Mouse (Mus musculus) thymus, postnatal 25 days (tissue): ENCODE data around the gene Tnfsf13b.

Source experiments
- DNase-seq: peaks from one replicate; pipeline ENCODE4 v3.0.0; 2022

Gene Tnfsf13b

GRCm38 (mm10) chr8:10049162-10049561 lies 42.9 kb downstream of the Tnfsf13b start:
- DNase-seq = no peak

GRCm38 (mm10) chr8:10051576-10051975 lies 45.3 kb downstream of the Tnfsf13b start:
- DNase-seq = no peak

GRCm38 (mm10) chr8:10053571-10053990 lies 47.3 kb downstream of the Tnfsf13b start:
- DNase-seq = no peak

GRCm38 (mm10) chr8:10061001-10061400 lies 54.7 kb downstream of the Tnfsf13b start:
- no peak for DNase-seq

GRCm38 (mm10) chr8:10066906-10067305 lies 60.6 kb downstream of the Tnfsf13b start:
- DNase-seq = no peak

GRCm38 (mm10) chr8:10067775-10068174 lies 61.5 kb downstream of the Tnfsf13b start:
- DNase-seq = no peak

- no peak for DNase-seq
These were observed 66.1 kb downstream of the Tnfsf13b start for GRCm38 (mm10) chr8:10072347-10072746.
